Mouse (Mus musculus): Measurements from ENCODE around the gene Wrnip1. TPM values are rescaled to one million over a fixed set of nuclear protein-coding genes. Genes with fewer than 3 reads are reported as not detected.
"Not testable (repeated sequence)": the region's sequence is repeated elsewhere in the genome, so short reads cannot be mapped to it uniquely, and the experiment has no call there.

The Wrnip1 gene
- total RNA-seq, 2 experiments from 2014 or later, result 60.6 to 61.5 TPM

- no peak for DNase-seq
Measured at GRCm38 (mm10) chr13:32853073-32853472, 51.2 kb downstream of the Wrnip1 start.

GRCm38 (mm10) chr13:32860821-32861220 lies 59.0 kb downstream of the Wrnip1 start:
- no peak for DNase-seq

- no peak for DNase-seq
Measured at GRCm38 (mm10) chr13:32863456-32863855, 61.6 kb downstream of the Wrnip1 start.

GRCm38 (mm10) chr13:32864529-32864928 lies 62.7 kb downstream of the Wrnip1 start:
- DNase-seq, result not testable (repeated sequence)

GRCm38 (mm10) chr13:32865591-32865990 lies 63.8 kb downstream of the Wrnip1 start:
- DNase-seq, result no peak

GRCm38 (mm10) chr13:32866484-32866883 lies 64.6 kb downstream of the Wrnip1 start:
- peak; percentile 54 to 62 for DNase-seq

- no peak for DNase-seq
Measured at GRCm38 (mm10) chr13:32867030-32867429, 65.2 kb downstream of the Wrnip1 start.

- DNase-seq, result not testable (repeated sequence)
Measured at GRCm38 (mm10) chr13:32868233-32868632, 66.4 kb downstream of the Wrnip1 start.

- DNase-seq, result no peak
Measured at GRCm38 (mm10) chr13:32868843-32869242, 67.0 kb downstream of the Wrnip1 start.

Other genes with a start within 250 kb of the Wrnip1 start
- under 1 TPM; 0.05 to 0.43 TPM for gene Mylk4, start 18.1 kb upstream of the Wrnip1 start, total RNA-seq (2021)
- gene D930007J09Rik, start 811 bp downstream of the Wrnip1 start, total RNA-seq (2021), result 1 to 10 TPM in 1 of 2 experiments, not detected in 1; 1.1 TPM
- gene Serpinb1a, start 49.1 kb downstream of the Wrnip1 start, total RNA-seq (2021), result 1 to 10 TPM; 3.4 to 4.4 TPM
- gene Serpinb1c, start 96.2 kb downstream of the Wrnip1 start, total RNA-seq (2021), result under 1 TPM in 1 of 2 experiments, not detected in 1; 0.40 TPM
- 1 to 10 TPM in 1 of 2 experiments, under 1 TPM in 1; 0.67 to 2.1 TPM for gene Serpinb6b, start 163.2 kb downstream of the Wrnip1 start, total RNA-seq (2021)
- 1 to 10 TPM; 5.9 to 6.1 TPM for gene Serpinb9, start 201.2 kb downstream of the Wrnip1 start, total RNA-seq (2021)
- not detected for gene Serpinb9b, start 225.4 kb downstream of the Wrnip1 start, total RNA-seq (2021)